Mouse (Mus musculus): Measurements from ENCODE around the gene 4932415D10Rik. TPM values are rescaled to one million over a fixed set of nuclear protein-coding genes. Genes with fewer than 3 reads are reported as not detected.

Gene 4932415D10Rik
- polyA plus RNA-seq, 2 experiments: not detected

GRCm38 (mm10) chr10:82240742-82241400, 75.5 kb downstream of the 4932415D10Rik start, which contains the start of gene Zfp938:
Zfp938 (minus strand) TSS chr10:82241280.
- Histone ChIP-seq H3K27ac (replicated peaks; ENCODE audit: low read depth, low read length) (peak within 1 kb of the TSS; percentile 83), H3K36me3 (ENCODE audit: control insufficient read depth, insufficient read depth, low read length) (peaks cover 5% of the 10 kb centered on the region), H3K4me1 (ENCODE audit: control insufficient read depth, insufficient read depth, low read length) (peaks cover 3% of the 10 kb centered on the region; the same call in 1 of the 2 replicates), H3K4me2 (replicated peaks; ENCODE audit: low read depth, low read length, severe bottlenecking) (peak within 1 kb of the TSS; percentile 57), H3K27me3 (ENCODE audit: control insufficient read depth, insufficient read depth, low read length) (no peaks in the 10 kb centered on the region), H3K4me3 (replicated peaks; ENCODE audit: low read length) (peak within 1 kb of the TSS; percentile 83), H3K9ac (ENCODE audit: low read depth, low read length, severe bottlenecking) (peak within 1 kb of the TSS; percentile 77), H3K9me3 (ENCODE audit: control insufficient read depth, low read length) (peaks cover 8% of the 10 kb centered on the region; the same call in 1 of the 2 replicates)
- DNase-seq (ENCODE audit: low spot score) (peak; percentile 95), ATAC-seq (ENCODE audit: low FRiP score, low read depth) (peak; percentile 100)
- peak; percentile 56; the same call in 1 of the 2 replicates for TF ChIP-seq POLR2A (IDR thresholded peaks at IDR 0.05; ENCODE audit: borderline replicate concordance, extremely low read depth, insufficient read depth, insufficient read length)
- WGBS: 2% methylated on average over 27 of the region's 27 CpGs

Other genes starting within 250 kb of the 4932415D10Rik start
- 1.4 and 2.6 TPM in 2 replicates for gene BC024063, start 233.2 kb downstream of the 4932415D10Rik start, polyA plus RNA-seq (2012; rRNA removed)
- 5.9 TPM in 2 replicates for gene BC024063, start 233.2 kb downstream of the 4932415D10Rik start, polyA plus RNA-seq (2014; fragmentation: Nextera tagmentation; extraction: Ambion mirVana)
- 1.7 and 2.0 TPM in 2 replicates for gene AU041133, start 188.6 kb downstream of the 4932415D10Rik start, polyA plus RNA-seq (2012; rRNA removed)
- gene AU041133, start 188.6 kb downstream of the 4932415D10Rik start, polyA plus RNA-seq (2014; fragmentation: Nextera tagmentation; extraction: Ambion mirVana): 6.1 and 7.0 TPM in 2 replicates
- gene Zfp938, start 75.3 kb downstream of the 4932415D10Rik start, polyA plus RNA-seq (2012; rRNA removed): 8.9 and 13.9 TPM in 2 replicates
- 15.9 and 17.2 TPM in 2 replicates for gene Zfp938, start 75.3 kb downstream of the 4932415D10Rik start, polyA plus RNA-seq (2014; fragmentation: Nextera tagmentation; extraction: Ambion mirVana)
- 4.8 and 6.3 TPM in 2 replicates for gene Gm4924, start 37.7 kb upstream of the 4932415D10Rik start, polyA plus RNA-seq (2012; rRNA removed)
- 8.0 and 11.2 TPM in 2 replicates for gene Gm4924, start 37.7 kb upstream of the 4932415D10Rik start, polyA plus RNA-seq (2014; fragmentation: Nextera tagmentation; extraction: Ambion mirVana)
- not detected in 2 replicates for gene Gm1553, start 176.0 kb upstream of the 4932415D10Rik start, polyA plus RNA-seq (2012; rRNA removed)
- gene Gm1553, start 176.0 kb upstream of the 4932415D10Rik start, polyA plus RNA-seq (2014; fragmentation: Nextera tagmentation; extraction: Ambion mirVana): not detected in 2 replicates

All from limb, embryonic 14.5 days (tissue).